Mouse (Mus musculus) left cerebral cortex, postnatal 14 days (tissue): ENCODE measurements at regions not wholly inside any gene's neighbourhood (a gene's known extent, or its start where the extent isn't known, plus 50 kb on each side); places are given as distances from the start of the nearest gene placed in this dataset.

Source experiments
- DNase-seq, 2 experiments: peaks; one replicate each; pipeline ENCODE4 v3.0.0; 2021 to 2022; ENCODE audit warnings: low spot score in 2 of 2, mixed read lengths in 1 of 2
- intact Hi-C: fragments of 180-260 bp; cut with DNase I; formaldehyde crosslinking; loops from one replicate; pipeline ENCODE4 v1.15.1; 2025

- intact Hi-C loops = loop anchor here (2.0 to 5.0 kb wide), 2 partner anchors 734 to 884 kb away; no protein-coding TSS in a partner anchor
Measured at GRCm38 (mm10) chr11:19760861-19761693, 163.1 kb upstream of the Spred2 start.

DNA sequence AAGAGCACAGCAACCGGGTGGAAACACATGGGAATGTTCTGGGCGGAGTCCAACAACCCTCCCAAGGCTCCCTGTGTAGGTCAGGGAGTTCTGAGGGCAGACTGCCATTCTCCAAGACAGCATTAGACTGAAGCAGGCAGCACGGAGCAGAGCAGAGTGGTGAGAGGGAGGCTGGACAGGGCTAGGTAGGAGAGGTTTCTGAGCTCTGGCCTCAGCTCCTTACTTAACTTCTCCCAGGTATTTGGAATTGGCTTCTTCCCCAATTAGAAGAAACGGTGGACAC lies 162.5 kb upstream of the Spred2 start:
- peak in 1 of 2 experiments; percentile 18 for DNase-seq
- intact Hi-C loops = loop anchor here (2.0 to 5.0 kb wide), 2 partner anchors 734 to 885 kb away; no protein-coding TSS in a partner anchor

More at GRCm38 (mm10) chr11:19760861-19761693, 163.1 kb upstream of the Spred2 start:
- DNase-seq = peak; percentile 73 to 75

- intact Hi-C loops = no loop called here
- DNase-seq = no peak
Measured at GRCm38 (mm10) chr11:19767316-19767715, 156.9 kb upstream of the Spred2 start.

DNA sequence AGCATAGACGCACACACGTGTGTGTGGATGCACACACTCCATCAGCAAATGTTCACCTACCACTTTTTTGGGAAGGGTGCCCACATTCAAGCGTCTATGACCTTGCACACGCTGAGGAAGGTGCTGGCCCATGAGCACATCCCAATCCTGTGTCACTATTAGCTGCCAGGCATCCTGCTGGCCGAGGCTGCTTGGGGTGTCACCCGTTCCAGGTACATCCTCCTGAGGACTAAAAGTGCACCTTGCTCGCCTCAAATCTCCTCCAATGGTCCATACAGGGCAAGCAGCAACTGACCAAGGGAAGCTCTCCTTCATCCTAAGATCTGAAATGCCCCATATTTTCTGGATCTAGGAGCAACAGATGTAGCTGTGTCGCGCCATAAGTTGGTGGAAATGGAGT lies 156.3 kb upstream of the Spred2 start:
- intact Hi-C loops = no loop called here
- DNase-seq = no peak

- DNase-seq = no peak
- intact Hi-C loops = no loop called here
Measured at GRCm38 (mm10) chr11:19768962-19769361, 155.2 kb upstream of the Spred2 start.

DNA sequence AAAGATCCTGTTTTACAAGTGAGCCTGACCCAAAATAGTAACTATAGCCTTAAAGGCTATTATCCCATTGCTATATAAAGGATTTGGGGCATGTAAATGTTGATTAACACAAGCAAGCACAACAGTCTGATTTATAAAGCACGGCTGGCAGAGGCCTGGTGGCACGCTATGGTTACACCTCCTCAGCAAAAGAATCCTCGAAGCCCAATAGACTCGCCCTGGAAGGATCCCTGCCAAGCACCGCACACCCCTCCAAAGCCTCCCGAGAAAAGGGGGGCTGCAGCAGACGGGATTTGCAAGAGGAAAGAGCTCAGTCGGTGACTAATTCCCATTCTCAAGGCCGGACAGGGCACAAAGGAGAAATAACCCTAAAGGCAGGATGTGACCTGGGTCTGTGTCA lies 150.2 kb upstream of the Spred2 start:
- intact Hi-C loops = no loop called here

DNA sequence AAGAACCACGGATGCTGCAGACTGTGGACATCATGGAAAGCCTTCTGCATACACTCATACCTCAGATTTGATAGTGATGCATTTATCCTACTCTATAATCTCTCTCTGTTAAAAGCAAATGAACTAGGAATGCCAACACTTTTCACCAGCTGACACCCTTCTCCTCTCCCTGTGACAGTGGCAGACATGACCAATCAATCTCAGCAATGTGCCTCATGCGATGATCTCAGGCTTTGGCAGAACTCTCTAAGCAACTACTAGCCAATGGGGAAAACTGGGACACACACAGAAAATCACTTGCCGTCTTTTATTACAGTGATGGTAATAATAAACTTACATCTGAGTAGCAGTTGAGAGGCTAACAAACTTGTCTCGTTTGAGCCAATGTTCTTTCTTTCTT lies 148.4 kb upstream of the Spred2 start:
- no peak for DNase-seq
- intact Hi-C loops = no loop called here

More for the DNA sequence above, 150.2 kb upstream of the Spred2 start:
- DNase-seq = no peak

- no peak for DNase-seq
Measured at GRCm38 (mm10) chr11:19776473-19777200, 147.5 kb upstream of the Spred2 start.

GRCm38 (mm10) chr11:19778191-19778590 lies 146.0 kb upstream of the Spred2 start:
- intact Hi-C loops = no loop called here
- DNase-seq = no peak

More at GRCm38 (mm10) chr11:19776473-19777200, 147.5 kb upstream of the Spred2 start:
- intact Hi-C loops = no loop called here

DNA sequence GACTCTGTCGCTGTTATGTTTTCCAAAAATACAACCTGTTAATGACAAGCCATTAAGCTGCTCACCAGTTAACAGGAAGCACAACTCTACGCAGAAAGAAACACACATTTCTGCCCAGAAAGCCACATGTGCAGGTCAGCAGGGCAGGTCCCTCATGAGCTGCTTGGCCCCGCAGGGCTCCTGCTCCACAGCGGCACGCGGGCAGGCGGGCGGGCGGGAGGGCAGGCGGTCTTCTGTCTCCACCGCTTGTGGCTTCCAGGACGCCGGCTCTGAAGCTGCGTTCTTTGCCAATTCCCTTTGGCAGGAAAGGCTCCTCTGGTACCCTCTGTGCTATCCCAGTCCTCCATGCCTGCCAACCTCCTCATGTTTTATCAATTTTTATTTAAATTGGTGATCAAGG lies 139.1 kb upstream of the Spred2 start:
- no peak for DNase-seq
- intact Hi-C loops = no loop called here

DNA sequence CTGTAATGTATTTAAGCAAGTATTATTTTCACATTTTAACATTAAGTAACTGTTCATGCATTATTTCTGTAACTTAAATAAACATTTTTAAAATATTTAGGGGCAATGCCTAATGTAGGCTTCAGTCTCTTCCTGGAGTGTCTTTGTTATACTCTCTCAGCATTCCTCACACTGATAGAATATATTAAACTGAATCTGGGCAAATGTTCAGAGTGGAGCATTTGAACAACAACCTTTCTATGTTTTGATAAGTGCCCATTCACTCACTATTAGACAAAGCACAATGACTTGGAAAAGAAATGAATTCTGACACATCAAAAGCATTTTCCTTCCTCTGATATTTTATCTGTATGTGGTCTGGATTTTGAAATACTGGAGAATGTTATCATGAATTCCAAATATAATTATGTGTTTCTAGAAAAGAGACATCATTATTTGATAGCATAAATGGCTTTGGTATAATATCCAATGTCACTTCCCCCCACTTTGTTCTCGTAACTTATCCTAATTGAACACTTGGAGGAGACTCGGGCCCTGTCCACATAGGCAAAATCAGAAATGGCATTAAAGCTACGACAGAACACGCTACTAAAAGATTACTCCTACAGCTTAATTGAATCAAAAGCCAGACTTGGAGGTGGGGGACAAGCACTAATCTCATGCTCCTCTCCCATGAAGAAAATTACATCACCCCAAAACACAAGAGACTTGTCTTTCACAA lies 127.1 kb upstream of the Spred2 start:
- no peak for DNase-seq

DNA sequence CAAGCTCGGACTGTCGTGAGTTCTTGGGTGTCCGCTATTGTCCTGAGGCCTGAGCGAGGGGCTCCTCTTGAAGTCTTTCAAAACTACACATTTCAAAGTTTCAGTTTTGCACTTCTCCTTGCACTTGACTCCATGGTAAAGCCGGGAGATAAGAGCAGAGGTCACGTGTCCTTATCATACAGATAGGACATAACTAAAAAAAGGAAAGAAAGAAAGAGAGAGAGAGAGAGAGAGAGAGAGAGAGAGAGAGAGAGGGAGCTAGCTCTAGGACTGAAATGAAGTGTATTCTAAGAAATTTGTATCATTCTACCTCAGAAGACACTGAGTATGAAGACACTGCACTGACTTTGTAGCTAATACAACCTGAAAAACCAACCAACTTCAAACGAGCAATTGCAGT lies 114.8 kb upstream of the Spred2 start:
- intact Hi-C loops = no loop called here
- no peak for DNase-seq

More for the DNA sequence above, 127.1 kb upstream of the Spred2 start:
- intact Hi-C loops = no loop called here

DNA sequence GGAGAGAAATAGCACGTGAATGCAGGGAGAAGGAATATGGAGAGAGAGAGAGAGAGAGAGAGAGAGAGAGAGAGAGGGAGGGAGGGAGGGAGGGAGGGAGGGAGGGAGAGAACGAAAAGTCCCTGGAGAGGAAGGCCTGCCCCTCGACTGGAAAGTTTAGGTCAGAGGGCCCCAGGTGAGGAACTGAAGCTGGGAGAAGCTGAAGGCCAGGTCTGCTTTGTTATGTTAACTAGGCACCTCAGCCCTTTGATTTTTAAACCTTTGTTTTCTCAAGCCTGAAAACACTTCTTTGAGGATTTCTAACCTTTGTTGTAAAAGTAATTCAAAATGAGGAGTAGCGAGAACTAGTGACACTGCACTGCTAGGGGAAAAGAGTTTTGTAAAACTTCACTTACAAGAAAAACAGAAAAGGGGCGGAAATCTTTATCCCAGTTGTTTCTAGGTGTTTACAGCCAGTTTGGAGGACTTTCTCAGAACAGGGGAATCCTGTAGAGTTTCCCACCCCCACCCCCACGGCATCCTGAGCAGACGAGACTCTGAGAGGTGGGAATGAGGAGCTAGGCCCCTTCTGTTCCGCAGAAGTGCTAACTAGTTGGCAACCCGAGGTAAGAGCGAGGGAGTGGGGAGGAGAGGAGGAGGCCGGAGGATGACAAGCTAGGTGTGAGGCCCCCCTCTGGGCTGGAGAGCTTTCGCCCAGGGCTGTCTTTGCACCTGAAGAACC lies 112.7 kb upstream of the Spred2 start:
- intact Hi-C loops = no loop called here
- no peak for DNase-seq

DNA sequence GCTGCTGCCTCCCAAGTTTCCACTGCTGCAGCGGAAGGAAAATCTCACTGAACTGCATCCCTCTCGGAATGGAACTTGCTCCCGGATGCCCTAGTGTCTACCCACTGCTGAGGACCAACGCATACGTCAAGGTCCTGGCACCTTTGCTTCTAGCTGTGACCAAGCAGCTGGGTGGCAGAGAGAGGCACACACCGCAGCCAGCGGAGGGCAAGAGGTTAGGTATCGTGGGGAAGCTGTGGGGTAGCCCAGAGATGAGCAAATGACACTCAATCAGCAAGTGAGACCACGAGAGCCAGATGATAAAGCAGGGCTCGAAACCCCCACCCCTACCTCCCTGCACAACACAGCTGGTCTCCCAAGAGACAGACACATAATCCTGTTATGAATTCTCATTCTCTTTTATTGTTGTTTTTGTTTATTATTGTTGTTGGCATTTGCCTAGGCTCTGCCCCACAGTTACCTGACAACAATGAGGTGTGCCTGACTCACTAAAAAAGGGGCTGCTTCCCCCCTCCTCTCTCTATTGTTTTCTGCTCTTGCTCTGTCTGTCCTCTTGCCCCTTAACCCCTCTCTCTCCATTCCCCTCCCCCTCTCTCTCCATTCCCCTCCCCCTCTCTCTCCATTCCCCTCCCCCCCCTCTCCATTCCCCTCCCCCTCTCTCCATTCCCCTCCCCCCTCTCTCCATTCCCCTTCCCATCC lies 112.0 kb upstream of the Spred2 start:
- intact Hi-C loops = no loop called here
- DNase-seq = no peak

- intact Hi-C loops = no loop called here
- DNase-seq = no peak
Measured at GRCm38 (mm10) chr11:19813549-19813948, 110.6 kb upstream of the Spred2 start.

DNA sequence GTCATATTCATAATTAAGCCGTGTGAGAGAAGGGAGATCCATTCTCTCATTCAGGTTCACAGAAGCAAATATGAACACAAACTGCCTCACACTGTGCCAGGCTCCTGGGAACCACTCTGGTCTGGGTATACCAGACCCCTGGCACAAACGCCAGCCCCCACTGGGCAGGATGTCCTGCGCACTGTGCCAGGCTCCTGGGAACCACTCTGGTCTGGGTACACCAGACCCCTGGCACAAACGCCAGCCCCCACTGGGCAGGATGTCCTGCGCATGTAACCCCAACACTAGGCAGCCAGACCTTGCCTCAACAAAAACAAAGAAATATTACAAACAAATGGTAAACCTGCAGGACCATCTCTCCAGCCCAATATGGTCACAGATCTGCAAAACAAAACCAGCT lies 101.2 kb upstream of the Spred2 start:
- intact Hi-C loops = loop anchor here (10.0 kb wide), 1 partner anchor 582 kb away; no protein-coding TSS in a partner anchor
- no peak for DNase-seq

DNA sequence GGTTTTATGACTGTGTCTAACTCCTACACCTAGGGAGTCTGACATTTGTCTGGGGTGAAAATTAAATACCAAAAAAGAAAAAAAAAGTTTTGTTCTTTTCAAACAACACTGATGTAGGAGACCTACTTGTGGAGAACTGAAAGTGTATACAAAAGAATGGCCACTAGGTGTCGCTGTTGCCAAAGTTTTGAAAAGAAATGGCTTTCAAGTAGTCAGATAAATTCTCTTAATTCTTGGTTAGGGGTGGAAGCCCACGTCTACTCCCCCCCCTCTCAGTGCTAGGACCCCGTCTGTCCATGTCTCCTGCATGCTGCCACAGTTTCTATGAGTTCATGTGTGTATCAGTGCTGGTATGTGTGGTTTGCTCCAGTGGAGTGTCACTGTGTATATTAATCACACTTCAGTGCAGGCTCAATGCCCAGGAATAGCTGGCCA lies 100.7 kb upstream of the Spred2 start:
- peak; percentile 66 to 84 for DNase-seq
- intact Hi-C loops = loop anchor here (10.0 kb wide), 1 partner anchor 581 kb away; no protein-coding TSS in a partner anchor

DNA sequence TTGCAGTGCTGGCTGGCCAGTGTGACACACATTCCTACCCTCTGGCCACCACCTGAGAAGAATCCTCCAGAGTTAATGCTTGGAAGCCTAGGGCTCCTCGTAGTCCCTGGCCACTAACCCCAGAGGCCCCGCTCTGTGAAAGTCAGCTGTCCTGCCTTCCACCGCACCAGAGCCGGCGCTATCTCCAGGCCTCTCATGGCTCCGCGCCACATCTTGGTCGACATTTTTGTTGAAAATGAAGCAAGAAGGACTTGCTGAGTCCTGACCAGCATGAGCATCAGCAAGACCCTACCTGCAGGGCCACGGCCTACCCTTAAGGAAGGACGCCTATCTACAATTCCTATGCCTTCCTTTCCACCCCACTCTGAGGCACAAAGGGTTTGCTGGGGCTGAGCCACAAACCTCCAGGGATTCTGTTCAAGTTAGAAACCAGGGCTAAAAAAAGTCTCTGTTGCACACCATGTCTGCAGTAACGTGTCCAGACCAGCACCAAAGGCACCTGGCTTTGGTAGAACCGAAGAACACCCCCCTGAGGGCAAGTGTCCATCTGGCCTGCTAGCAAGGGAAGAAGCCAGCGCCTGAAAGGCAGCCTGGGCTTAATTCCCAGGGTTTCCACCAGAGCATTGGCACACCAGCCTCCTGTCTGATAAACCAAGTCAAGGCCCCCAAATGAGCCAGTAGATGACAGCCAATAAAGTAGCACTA lies 97.5 kb upstream of the Spred2 start:
- DNase-seq = no peak
- intact Hi-C loops = loop anchor here (10.0 kb wide), 1 partner anchor 578 kb away; no protein-coding TSS in a partner anchor
